Mouse (Mus musculus) skeletal muscle tissue, postnatal 0 days (tissue): ENCODE results near the gene Vps35l. TPM values are rescaled to one million over a fixed set of nuclear protein-coding genes. Genes with fewer than 3 reads are reported as not detected.

ENCODE experiments used
- polyA plus RNA-seq: library from polyadenylated mRNA; unstranded; fragments of >200 nt; fragmentation: Nextera tagmentation; extraction: Ambion mirVana; gene quantifications from 2 replicates; pipeline ENCODE4 v1.2.1, GENCODE M21; 2015

The Vps35l gene
- polyA plus RNA-seq: 37.3 and 38.5 TPM in 2 replicates

GRCm38 (mm10) chr7:118739975-118740531 is at the start of gene Vps35l:
Vps35l (plus strand) TSS chr7:118740226.

DNA sequence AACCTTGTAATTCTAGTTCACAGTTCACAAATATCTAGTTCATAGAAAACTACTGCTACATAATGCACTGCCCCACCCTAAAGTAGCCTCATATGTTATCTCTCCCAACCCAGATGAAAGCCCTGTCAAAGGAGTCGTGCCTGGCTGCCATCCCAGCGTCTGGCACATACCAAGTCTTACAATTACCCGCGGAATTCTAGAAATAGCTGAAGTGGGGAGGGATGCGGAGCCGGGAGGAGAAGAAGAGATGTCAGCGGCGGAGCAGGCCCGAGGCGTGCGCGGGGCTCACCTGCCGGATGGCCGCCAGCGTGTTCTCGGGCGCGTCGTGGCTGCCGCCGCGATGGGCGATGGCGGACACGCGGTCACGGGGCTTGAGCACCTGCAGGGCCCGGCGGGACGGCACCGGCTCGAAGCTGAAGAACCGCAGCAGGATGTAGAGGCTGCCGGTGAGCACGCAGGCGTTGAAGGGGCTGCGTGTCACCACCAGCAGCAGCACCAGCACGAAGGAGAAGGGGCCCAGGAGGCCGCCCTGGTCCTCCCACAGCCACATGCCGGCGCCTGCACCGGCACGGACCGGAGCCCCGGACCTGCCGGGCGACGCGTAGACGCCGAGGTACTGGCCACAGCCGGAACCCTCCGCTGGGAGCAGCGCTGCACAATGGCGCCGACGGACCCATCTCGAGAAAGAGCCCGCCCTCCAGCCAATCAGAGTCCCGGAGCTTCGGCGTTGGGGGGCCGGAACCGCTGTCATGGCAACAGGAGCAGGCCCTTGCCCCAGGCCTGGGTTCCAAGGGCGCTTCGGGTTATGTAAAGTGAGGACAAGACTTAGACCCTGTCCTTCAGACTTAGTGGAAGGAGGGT is 34.7 kb upstream of the Vps35l start, which contains the start of gene Gde1:
Gene Gde1 (minus strand): TSS at position 678 of the 861 bp plus-strand sequence.

GRCm38 (mm10) chr7:118712228-118713173 is 27.5 kb upstream of the Vps35l start, which contains the start of gene Ccp110:
Ccp110 (plus strand) TSS chr7:118712552.

GRCm38 (mm10) chr7:118855171-118855876 is 115.3 kb downstream of the Vps35l start, which contains the start of gene Iqck:
Iqck (plus strand) TSS chr7:118855752.

GRCm38 (mm10) chr7:118855877-118856304 is 115.9 kb downstream of the Vps35l start, which contains the start of gene Knop1:
Knop1 (minus strand) TSS chr7:118856254.

Other genes with a start within 250 kb of the Vps35l start
- 4.4 and 5.7 TPM in 2 replicates for gene Itpripl2, start 248.3 kb upstream of the Vps35l start, polyA plus RNA-seq
- gene Coq7, start 206.9 kb upstream of the Vps35l start, polyA plus RNA-seq: 134 and 156 TPM in 2 replicates
- gene Tmc7, start 155.5 kb upstream of the Vps35l start, polyA plus RNA-seq: 2.4 and 2.7 TPM in 2 replicates
- gene Tmc5, start 142.9 kb upstream of the Vps35l start, polyA plus RNA-seq: 0.19 and 0.29 TPM in 2 replicates
- 62.2 and 62.9 TPM in 2 replicates for gene Gde1, start 34.4 kb upstream of the Vps35l start, polyA plus RNA-seq
- gene Ccp110, start 27.7 kb upstream of the Vps35l start, polyA plus RNA-seq: 2.6 and 2.9 TPM in 2 replicates
- 1.5 and 1.7 TPM in 2 replicates for gene Iqck, start 115.5 kb downstream of the Vps35l start, polyA plus RNA-seq
- gene Knop1, start 116.0 kb downstream of the Vps35l start, polyA plus RNA-seq: 40.2 and 42.6 TPM in 2 replicates